Mouse (Mus musculus) kidney, embryonic 16.5 days (tissue): Measurements from ENCODE around the gene Gm9958. TPM values are rescaled to one million over a fixed set of nuclear protein-coding genes. Genes with fewer than 3 reads are reported as not detected.

ENCODE experiments used
- ATAC-seq: fragments of 200-750 bp; cut with Nextera tagmentation; 2 replicates; pipeline ENCODE4 v1.8.0; 2017; ENCODE audit warnings: moderate TSS enrichment; ENCODE audit not compliant: low FRiP score, low TSS enrichment
- H3K27ac ChIP-seq: fragments of 300-500 bp; sonication (generic); 2 replicates; pipeline ENCODE4 v1.5.1; 2014; ENCODE audit warnings: low read length
- H3K27me3 ChIP-seq: fragments of 300-500 bp; sonication (generic); 2 replicates; pipeline ENCODE4 v1.6.1; 2014; ENCODE audit warnings: low read length, control low read depth, mixed read lengths; ENCODE audit not compliant: insufficient read depth
- H3K36me3 ChIP-seq: fragments of 300-500 bp; sonication (generic); 2 replicates; pipeline ENCODE4 v1.6.1; 2014; ENCODE audit warnings: low read length, control low read depth, mixed read lengths; ENCODE audit not compliant: insufficient read depth
- H3K4me1 ChIP-seq: fragments of 300-500 bp; sonication (generic); 2 replicates; pipeline ENCODE4 v1.6.1; 2014; ENCODE audit warnings: low read length, control low read depth, mixed read lengths; ENCODE audit not compliant: insufficient read depth
- H3K4me2 ChIP-seq: fragments of 300-500 bp; sonication (generic); replicated peaks from 2 replicates; pipeline ENCODE4 v1.6.1; 2014; ENCODE audit warnings: low read depth, low read length
- H3K4me3 ChIP-seq: fragments of 300-500 bp; sonication (generic); 2 replicates; pipeline ENCODE4 v1.5.1; 2014; ENCODE audit warnings: mild to moderate bottlenecking, low read length
- H3K9ac ChIP-seq: fragments of 300-500 bp; sonication (generic); replicated peaks from 2 replicates; pipeline ENCODE4 v1.6.1; 2014; ENCODE audit warnings: low read length
- H3K9me3 ChIP-seq: fragments of 300-500 bp; sonication (generic); 2 replicates; pipeline ENCODE4 v1.6.1; 2016; ENCODE audit warnings: low read length, control low read depth
- WGBS: fragments of 180-500 bp; shearing (Covaris S2); extraction: QIAGEN DNeasy Blood & Tissue Kit; methylation state at CpG from one replicate; pipeline ENCODE4 v1.1.7; 2014; 5-methylcytosine and 5-hydroxymethylcytosine counted together
- polyA plus RNA-seq: library from polyadenylated mRNA; unstranded; fragments of >200 nt; fragmentation: Nextera tagmentation; extraction: Ambion mirVana; gene quantifications from 2 replicates; pipeline ENCODE4 v1.2.1, GENCODE M21; 2015

Gene Gm9958
- polyA plus RNA-seq, 1 experiment from 2014 or later = 7.0 TPM

DNA sequence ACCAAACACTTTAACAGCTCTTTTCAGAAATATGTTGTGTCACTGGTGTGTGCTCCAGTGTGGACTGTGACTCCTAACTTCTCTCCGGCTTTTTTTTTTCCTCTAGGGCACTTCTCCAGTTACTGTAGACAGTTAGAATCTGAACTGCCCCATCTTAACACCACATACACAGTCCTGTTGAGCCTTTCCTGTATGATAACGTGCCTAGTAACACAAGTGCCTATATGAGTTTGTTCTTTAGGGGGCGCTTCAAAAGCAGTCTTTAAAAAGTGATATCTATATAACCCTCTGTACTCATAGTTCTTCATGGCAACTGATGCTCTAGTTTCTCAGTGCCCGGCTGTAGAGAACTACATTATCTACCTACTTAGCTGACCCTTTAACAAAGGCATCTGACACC lies 27.3 kb downstream of the Gm9958 start:
- no peaks in the 10 kb centered on the region for H3K4me1 ChIP-seq
- H3K9ac ChIP-seq = no peak overlapping the region
- H3K36me3 ChIP-seq = no peaks in the 10 kb centered on the region
- no peak overlapping the region for H3K4me3 ChIP-seq
- H3K27ac ChIP-seq = no peak overlapping the region
- no peaks in the 10 kb centered on the region for H3K27me3 ChIP-seq
- no peak overlapping the region for H3K4me2 ChIP-seq
- ATAC-seq = no peak
- no peaks in the 10 kb centered on the region for H3K9me3 ChIP-seq
- WGBS = 79% methylated on average over 4 of the region's 4 CpGs

DNA sequence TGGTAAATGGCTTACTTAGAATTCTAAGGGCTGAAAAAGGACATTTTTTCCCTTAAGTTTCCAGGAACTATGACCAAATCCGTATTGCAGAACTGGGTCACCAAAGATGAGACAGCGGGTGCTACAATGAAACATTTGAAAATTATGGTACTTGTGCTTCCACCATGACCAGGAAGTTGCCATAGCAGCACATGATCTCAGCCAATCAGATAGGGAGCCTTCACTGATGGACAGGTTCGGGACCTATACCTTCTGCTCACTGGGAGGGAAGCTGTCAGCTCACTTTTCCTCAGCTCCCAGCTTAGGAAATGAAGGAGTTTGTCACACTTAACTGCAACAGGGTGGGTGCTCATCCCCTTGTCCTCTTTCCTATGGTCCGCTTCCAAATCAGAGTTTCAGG lies 29.8 kb downstream of the Gm9958 start:
- 89% methylated on average over 4 of the region's 4 CpGs for WGBS

GRCm38 (mm10) chr5:90405210-90405609 lies 38.2 kb downstream of the Gm9958 start:
- Histone ChIP-seq H3K36me3 (no peaks in the 10 kb centered on the region), H3K9me3 (no peaks in the 10 kb centered on the region), H3K27me3 (no peaks in the 10 kb centered on the region), H3K4me2 (no peak overlapping the region), H3K27ac (no peak overlapping the region), H3K4me3 (no peak overlapping the region), H3K9ac (no peak overlapping the region), H3K4me1 (no peaks in the 10 kb centered on the region)
- 84% methylated on average over 4 of the region's 4 CpGs for WGBS
- 0 out of 2 replicates have a peak, but pooled peaks have one; percentile 65 for ATAC-seq

More for the DNA sequence above, 29.8 kb downstream of the Gm9958 start:
- Histone ChIP-seq H3K27ac (no peak overlapping the region), H3K4me1 (no peaks in the 10 kb centered on the region), H3K9ac (no peak overlapping the region), H3K9me3 (no peaks in the 10 kb centered on the region), H3K36me3 (no peaks in the 10 kb centered on the region), H3K27me3 (no peaks in the 10 kb centered on the region), H3K4me2 (no peak overlapping the region), H3K4me3 (no peak overlapping the region)
- ATAC-seq = no peak

GRCm38 (mm10) chr5:90414142-90414924 lies 47.3 kb downstream of the Gm9958 start:
- no peaks in the 10 kb centered on the region for H3K27me3 ChIP-seq
- H3K9ac ChIP-seq = no peak overlapping the region
- H3K9me3 ChIP-seq = no peaks in the 10 kb centered on the region
- H3K4me3 ChIP-seq = no peak overlapping the region
- no peak overlapping the region for H3K27ac ChIP-seq
- no peak overlapping the region for H3K4me2 ChIP-seq
- no peaks in the 10 kb centered on the region for H3K4me1 ChIP-seq
- no peaks in the 10 kb centered on the region for H3K36me3 ChIP-seq
- no peak for ATAC-seq
- WGBS = 76% methylated on average over 8 of the region's 8 CpGs

DNA sequence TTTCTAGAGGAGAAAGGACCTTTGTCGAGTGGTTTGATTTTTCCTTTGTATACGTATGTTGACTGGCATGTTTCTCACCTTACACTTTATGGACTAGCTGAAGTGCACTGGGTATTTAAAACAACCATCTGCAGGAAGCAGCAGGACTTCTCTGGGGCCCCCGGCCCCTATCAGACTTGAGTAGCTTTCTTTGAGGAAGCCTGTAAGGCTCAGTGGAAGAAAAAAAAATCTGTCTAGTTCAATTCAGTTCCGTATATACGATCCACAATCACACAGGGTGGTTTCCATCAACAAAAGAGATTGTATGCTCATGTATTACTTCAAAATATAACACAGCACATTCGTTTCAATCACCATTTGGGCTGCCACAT lies 47.9 kb downstream of the Gm9958 start:
- WGBS = 48% methylated on average over 6 of the region's 6 CpGs
- H3K36me3 ChIP-seq = no peaks in the 10 kb centered on the region

More for the DNA sequence above, 47.9 kb downstream of the Gm9958 start:
- Histone ChIP-seq H3K4me1 (no peaks in the 10 kb centered on the region), H3K4me2 (no peak overlapping the region), H3K9me3 (no peaks in the 10 kb centered on the region), H3K4me3 (no peak overlapping the region), H3K27ac (no peak overlapping the region), H3K27me3 (no peaks in the 10 kb centered on the region), H3K9ac (no peak overlapping the region)
- no peak for ATAC-seq

Other genes with a start within 250 kb of the Gm9958 start
- 29.8 and 33.4 TPM in 2 replicates for gene Cox18, start 143.2 kb upstream of the Gm9958 start, polyA plus RNA-seq
- 21.1 and 23.0 TPM in 2 replicates for gene Ankrd17, start 627 bp upstream of the Gm9958 start, polyA plus RNA-seq
- 15.6 and 20.6 TPM in 2 replicates for gene Alb, start 93.7 kb downstream of the Gm9958 start, polyA plus RNA-seq
- 122 and 139 TPM in 2 replicates for gene Afp, start 123.5 kb downstream of the Gm9958 start, polyA plus RNA-seq
- 11.6 and 12.8 TPM in 2 replicates for gene Afm, start 151.7 kb downstream of the Gm9958 start, polyA plus RNA-seq
- 0.35 and 0.39 TPM in 2 replicates for gene 5830473C10Rik, start 193.9 kb downstream of the Gm9958 start, polyA plus RNA-seq